Mouse (Mus musculus): ENCODE measurements around the gene Ccdc103. TPM values are rescaled to one million over a fixed set of nuclear protein-coding genes. Genes with fewer than 3 reads are reported as not detected.
A peak's percentile ranks its signal among the peaks of the same experiment; 100 is the strongest.

The Ccdc103 gene
- polyA plus RNA-seq, 1 experiment from 2014 or later = 2.2 TPM

DNA sequence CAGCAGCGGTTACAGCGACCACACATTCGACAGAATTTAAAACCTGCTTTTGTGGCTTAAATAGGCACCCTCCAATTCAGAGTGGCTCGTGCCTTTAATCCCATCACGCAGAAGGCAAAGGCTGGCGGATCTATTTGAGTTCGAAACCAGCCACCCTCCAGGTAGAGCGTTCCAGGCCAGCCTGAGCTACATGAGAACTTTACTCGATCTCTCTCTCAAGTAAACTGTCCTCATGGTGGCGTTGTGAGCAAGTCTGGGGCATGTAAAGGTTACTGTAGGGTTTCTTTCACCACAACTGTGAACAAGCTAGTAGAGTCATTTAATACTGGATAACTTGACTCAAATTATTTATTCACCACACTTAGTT, 44.3 kb downstream of the Ccdc103 start:
- peak overlapping the region; percentile 71 for H3K27ac ChIP-seq
- no peaks in the 10 kb centered on the region for H3K9me3 ChIP-seq (ENCODE audit: control insufficient read depth, low read length)
- peaks cover 13% of the 10 kb centered on the region for H3K4me1 ChIP-seq (replicated peaks; ENCODE audit: control insufficient read depth, insufficient read depth, low read length)
- H3K4me2 ChIP-seq (replicated peaks) = peak overlapping the region; percentile 75
- peak; percentile 17; the same call in 1 of the 2 replicates for ATAC-seq (ENCODE audit: low FRiP score)
- no peaks in the 10 kb centered on the region for H3K27me3 ChIP-seq (ENCODE audit: control insufficient read depth, insufficient read depth, low read length)
- peak; percentile 63 for DNase-seq (ENCODE audit: low spot score)
- WGBS = 2% methylated on average over 10 of the region's 10 CpGs
- peak overlapping the region; percentile 53; the same call in 1 of the 2 replicates for H3K9ac ChIP-seq
- no peaks in the 10 kb centered on the region for H3K36me3 ChIP-seq (replicated peaks; ENCODE audit: control insufficient read depth, insufficient read depth)
- H3K4me3 ChIP-seq (replicated peaks; ENCODE audit: low read length) = peak overlapping the region; percentile 47

DNA sequence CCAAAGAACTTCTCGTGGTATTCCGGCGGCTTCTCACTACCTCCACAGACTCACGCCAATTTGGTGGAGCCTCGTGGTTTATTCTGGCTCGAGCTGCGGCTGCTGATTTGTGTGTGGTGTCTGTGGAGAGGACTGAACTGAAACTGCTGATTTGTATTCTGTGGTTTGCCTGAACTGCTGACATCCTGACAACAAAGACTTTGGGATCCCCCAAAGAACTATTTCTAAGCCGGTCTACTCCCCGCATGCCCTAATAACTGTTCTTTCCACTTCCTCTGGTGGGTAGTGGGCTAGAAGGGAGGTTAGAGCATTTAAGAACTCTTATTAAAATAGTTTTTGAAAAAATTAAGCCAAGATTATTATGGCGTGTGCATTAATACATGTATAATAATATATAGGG, 49.7 kb downstream of the Ccdc103 start:
- H3K27me3 ChIP-seq (ENCODE audit: control insufficient read depth, insufficient read depth, low read length) = no peaks in the 10 kb centered on the region
- H3K27ac ChIP-seq = no peak overlapping the region
- no peak for DNase-seq (ENCODE audit: low spot score)
- H3K36me3 ChIP-seq (replicated peaks; ENCODE audit: control insufficient read depth, insufficient read depth) = no peaks in the 10 kb centered on the region
- H3K4me2 ChIP-seq (replicated peaks) = no peak overlapping the region
- no peak for ATAC-seq (ENCODE audit: low FRiP score)
- no peaks in the 10 kb centered on the region for H3K9me3 ChIP-seq (ENCODE audit: control insufficient read depth, low read length)
- WGBS = 90% methylated on average over 10 of the region's 10 CpGs
- no peak overlapping the region for H3K4me3 ChIP-seq (replicated peaks; ENCODE audit: low read length)
- no peak overlapping the region for H3K9ac ChIP-seq
- H3K4me1 ChIP-seq (replicated peaks; ENCODE audit: control insufficient read depth, insufficient read depth, low read length) = no peaks in the 10 kb centered on the region

Other genes starting within 250 kb of the Ccdc103 start
- 0.16 TPM in 1 of 2 replicates, not detected in the other for gene Meioc, start 217.5 kb upstream of the Ccdc103 start, polyA plus RNA-seq (2014; fragmentation: Nextera tagmentation; extraction: Ambion mirVana)
- gene Ccdc43, start 183.4 kb upstream of the Ccdc103 start, polyA plus RNA-seq (2014; fragmentation: Nextera tagmentation; extraction: Ambion mirVana) = 31.3 and 38.4 TPM in 2 replicates
- gene Adam11, start 119.8 kb upstream of the Ccdc103 start, polyA plus RNA-seq (2014; fragmentation: Nextera tagmentation; extraction: Ambion mirVana) = 19.2 and 24.1 TPM in 2 replicates
- 31.2 and 34.3 TPM in 2 replicates for gene Gjc1, start 61.5 kb upstream of the Ccdc103 start, polyA plus RNA-seq (2014; fragmentation: Nextera tagmentation; extraction: Ambion mirVana)
- 9.4 and 9.8 TPM in 2 replicates for gene Higd1b, start 45.4 kb upstream of the Ccdc103 start, polyA plus RNA-seq (2014; fragmentation: Nextera tagmentation; extraction: Ambion mirVana)
- 110 and 123 TPM in 2 replicates for gene Eftud2, start 219 bp upstream of the Ccdc103 start, polyA plus RNA-seq (2014; fragmentation: Nextera tagmentation; extraction: Ambion mirVana)
- 0.12 TPM in 1 of 2 replicates, not detected in the other for gene Fam187a, start 4.0 kb downstream of the Ccdc103 start, polyA plus RNA-seq (2014; fragmentation: Nextera tagmentation; extraction: Ambion mirVana)
- gene Gfap, start 19.7 kb downstream of the Ccdc103 start, polyA plus RNA-seq (2014; fragmentation: Nextera tagmentation; extraction: Ambion mirVana) = 0.66 and 1.9 TPM in 2 replicates
- gene Kif18b, start 43.9 kb downstream of the Ccdc103 start, polyA plus RNA-seq (2014; fragmentation: Nextera tagmentation; extraction: Ambion mirVana) = 0.79 and 1.5 TPM in 2 replicates
- 12.0 and 14.6 TPM in 2 replicates for gene C1ql1, start 65.5 kb downstream of the Ccdc103 start, polyA plus RNA-seq (2014; fragmentation: Nextera tagmentation; extraction: Ambion mirVana)
- 31.8 and 34.3 TPM in 2 replicates for gene Nmt1, start 147.0 kb downstream of the Ccdc103 start, polyA plus RNA-seq (2014; fragmentation: Nextera tagmentation; extraction: Ambion mirVana)
- gene Dcakd, start 147.1 kb downstream of the Ccdc103 start, polyA plus RNA-seq (2014; fragmentation: Nextera tagmentation; extraction: Ambion mirVana) = 161 and 166 TPM in 2 replicates
- 1.7 and 1.9 TPM in 2 replicates for gene Plcd3, start 220.5 kb downstream of the Ccdc103 start, polyA plus RNA-seq (2014; fragmentation: Nextera tagmentation; extraction: Ambion mirVana)
- gene Acbd4, start 220.5 kb downstream of the Ccdc103 start, polyA plus RNA-seq (2014; fragmentation: Nextera tagmentation; extraction: Ambion mirVana) = 8.3 and 10.6 TPM in 2 replicates
- gene Hexim1, start 235.0 kb downstream of the Ccdc103 start, polyA plus RNA-seq (2014; fragmentation: Nextera tagmentation; extraction: Ambion mirVana) = 5.3 and 5.6 TPM in 2 replicates

Data from hindbrain, embryonic 14.5 days (tissue).